Mouse (Mus musculus) cerebellum, adult 8-10 months (tissue): Measurements from ENCODE around the gene Olfr1437.
"Not testable (repeated sequence)": the region's sequence is repeated elsewhere in the genome, so short reads cannot be mapped to it uniquely, and the experiment has no call there.

Experiments
- DNase-seq: peaks from one replicate; pipeline ENCODE4 v3.0.0; 2022

Olfr1437 gene

DNA sequence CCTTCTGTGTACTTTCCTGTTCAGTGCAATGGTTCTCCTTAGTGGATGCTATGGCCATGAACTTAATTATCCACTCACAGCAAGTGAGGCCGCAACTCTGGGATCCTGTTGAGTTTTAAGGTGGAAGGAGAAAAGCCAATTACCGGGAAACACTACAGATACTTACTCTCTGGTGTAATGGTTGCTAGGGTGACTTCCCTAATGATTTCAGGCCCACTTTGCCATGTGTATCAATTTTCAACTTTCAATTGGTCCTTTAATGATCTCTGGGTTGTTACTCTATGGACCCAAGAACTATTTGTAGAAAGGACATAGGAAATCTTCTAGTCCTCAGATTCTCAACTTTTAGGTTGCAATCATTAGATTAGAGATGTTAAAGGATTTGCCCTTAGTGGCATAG is at the start of gene Olfr1437:
TSS of gene Olfr1437 (minus strand) at position 101 of the 400 bp plus-strand sequence.
- DNase-seq = no peak

DNA sequence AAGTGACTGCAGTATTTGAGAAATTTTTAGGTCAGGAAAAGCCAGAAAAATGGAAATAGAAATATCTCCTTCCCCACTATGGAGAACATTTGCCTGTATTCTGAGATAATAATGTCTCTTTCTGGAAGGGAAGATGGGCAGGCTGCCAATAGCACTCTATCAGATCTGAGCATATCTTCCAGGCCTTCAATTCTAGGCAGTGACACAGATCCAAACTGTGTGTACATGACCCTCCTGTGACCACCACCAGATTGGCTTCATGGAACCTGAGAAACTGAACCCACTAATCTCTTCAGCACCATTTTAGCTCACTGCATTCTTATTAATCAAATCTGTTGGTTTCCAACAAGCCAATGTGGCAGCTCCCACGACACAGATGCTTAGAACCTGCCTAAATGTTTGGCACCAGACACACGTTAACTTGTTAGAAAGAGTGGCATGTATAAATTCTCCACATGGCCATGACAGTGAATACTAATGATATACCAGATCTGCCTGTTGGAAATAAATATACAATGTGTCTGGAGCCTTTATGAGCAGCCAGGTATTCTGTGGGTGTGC is 49.6 kb upstream of the Olfr1437 start:
- no peak for DNase-seq

DNA sequence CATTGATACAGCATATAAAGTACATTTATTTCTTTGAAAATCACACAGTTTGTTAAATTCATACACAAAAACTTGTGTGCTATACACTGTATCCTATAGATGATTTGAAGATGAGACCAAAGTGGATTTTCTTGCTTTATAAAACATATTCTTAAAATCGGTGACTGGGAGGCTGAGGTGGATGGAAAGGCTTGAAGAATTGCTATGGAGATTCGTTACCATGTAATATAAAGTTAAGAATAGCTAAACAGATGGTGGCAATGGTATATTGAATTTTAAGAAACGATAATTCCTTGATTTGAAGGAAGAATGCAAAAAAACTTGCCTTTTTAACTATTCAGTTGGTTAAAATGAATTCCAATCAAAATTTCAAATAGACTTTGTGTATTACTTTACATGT is 48.1 kb upstream of the Olfr1437 start:
- no peak for DNase-seq

DNA sequence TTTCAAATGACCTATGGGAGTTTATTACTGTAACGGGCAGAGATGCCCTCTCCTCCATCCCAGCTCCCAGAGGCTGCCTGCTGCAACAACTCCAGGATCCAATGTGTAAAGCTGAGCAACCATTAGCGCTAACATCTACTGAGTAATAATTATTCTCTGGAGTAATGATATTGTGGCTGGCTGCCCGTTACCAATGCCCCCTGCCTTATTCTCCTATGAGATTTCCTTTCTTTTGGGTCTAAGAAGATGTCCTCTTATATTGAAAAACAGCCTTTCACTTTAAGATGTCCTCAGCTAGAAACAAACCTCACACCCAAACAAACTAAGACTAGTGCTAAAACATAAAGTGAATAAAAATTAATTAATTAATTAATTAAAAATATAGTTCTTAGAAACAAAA is 10.9 kb upstream of the Olfr1437 start, which contains the start of gene Olfr1438-ps1:
TSS of gene Olfr1438-ps1 (minus strand) at position 101 of the 400 bp plus-strand sequence.
- no peak for DNase-seq

DNA sequence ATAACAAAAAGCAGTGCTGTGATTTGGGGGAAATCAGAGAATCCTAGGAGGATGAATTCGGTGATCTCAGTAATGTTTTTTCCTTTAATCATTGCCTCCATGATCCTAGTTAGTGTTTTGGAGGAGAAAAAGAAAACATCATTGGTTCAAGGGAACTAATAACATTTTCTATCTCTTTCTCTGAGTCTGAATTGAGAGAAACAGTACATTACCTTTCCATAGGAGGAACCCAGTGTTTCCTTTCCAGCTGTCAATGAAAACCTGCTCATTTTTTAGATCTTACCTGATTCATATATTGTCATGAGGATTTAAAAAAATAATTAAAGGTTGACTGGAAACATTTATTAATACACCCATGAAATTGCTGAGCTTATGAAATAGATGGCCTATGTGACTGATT is 25.9 kb downstream of the Olfr1437 start, which contains the start of gene Olfr1436:
TSS of gene Olfr1436 (minus strand) at position 101 of the 400 bp plus-strand sequence.
- DNase-seq = not testable (repeated sequence)

DNA sequence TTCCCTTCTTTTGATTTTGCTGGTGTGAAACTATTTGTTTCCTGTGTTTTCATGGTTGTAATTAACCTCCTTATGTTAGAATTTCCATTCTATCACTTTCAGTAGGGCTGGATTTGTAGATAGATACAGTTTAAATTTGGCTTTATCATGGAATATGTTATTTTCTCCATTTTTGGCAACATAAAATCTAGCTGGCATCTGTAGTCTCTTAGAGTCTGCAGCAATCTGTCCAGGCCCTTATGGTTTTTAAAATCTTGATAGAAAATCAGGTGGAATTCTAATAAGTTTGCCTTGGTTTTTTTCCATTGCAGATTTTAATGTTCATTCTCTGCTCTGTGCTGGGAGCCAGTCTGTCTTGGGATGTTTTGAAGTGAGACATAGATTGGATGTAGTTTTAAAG is 31.9 kb downstream of the Olfr1437 start:
- DNase-seq = no peak

DNA sequence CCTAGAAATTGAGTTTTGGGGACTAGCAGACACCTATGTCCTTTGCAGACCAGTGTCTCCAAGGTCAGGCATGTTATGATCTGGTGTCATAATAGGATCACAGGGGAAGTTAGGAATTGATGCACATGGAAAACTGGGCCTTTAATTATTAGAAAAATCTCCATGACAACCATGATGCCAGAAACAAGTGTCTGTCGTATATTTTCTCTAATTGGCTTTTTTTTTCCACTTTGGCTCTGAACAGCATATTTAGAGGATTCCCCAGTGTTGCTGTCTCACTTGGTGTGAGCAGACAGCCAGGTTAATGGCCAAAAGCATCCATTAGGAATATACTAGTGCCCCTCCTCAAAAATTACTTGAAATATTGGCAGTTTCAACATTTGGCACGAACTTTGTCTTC is 45.3 kb downstream of the Olfr1437 start, which contains the start of gene Olfr1434:
TSS of gene Olfr1434 (plus strand) at position 301 of the 400 bp plus-strand sequence.
- DNase-seq = no peak
